Mouse (Mus musculus): Measurements from ENCODE around the gene Dcun1d2.

GRCm38 (mm10) chr8:13288646-13289045 lies 715 bp upstream of the Dcun1d2 start:
- TF ChIP-seq CTCF (IDR thresholded peaks at IDR 0.05; ENCODE audit: control insufficient read depth, insufficient read depth, insufficient replicate concordance, low read depth, low read length) (no peak), POLR2A (IDR thresholded peaks at IDR 0.05; ENCODE audit: control insufficient read depth, low read depth, low read length) (no peak)
